Mouse (Mus musculus): ENCODE measurements around the gene 2510039O18Rik. TPM values are rescaled to one million over a fixed set of nuclear protein-coding genes. Genes with fewer than 3 reads are reported as not detected.

The 2510039O18Rik gene
- polyA plus RNA-seq, 1 experiment from 2014 or later: 16.5 TPM

DNA sequence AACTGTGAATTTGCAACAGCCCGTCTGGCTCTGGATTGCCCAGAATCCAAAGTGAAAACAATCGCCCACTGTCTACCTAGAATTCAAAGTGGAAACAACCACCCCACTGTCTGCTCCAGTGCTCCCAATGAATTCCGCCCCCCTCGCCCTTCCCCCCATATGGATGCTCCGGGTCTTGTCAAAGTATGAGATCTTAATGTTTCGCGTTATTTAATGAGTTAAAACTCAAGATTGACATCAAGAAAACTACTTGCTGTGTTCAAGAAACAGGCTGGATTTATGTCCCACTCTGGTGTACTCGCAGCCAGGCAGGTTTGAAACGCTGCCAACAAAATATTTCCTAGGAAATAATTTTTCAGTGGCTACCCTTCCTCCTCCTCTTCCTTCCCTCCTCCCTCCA, 584 bp upstream of the 2510039O18Rik start:
- peak overlapping the region; percentile 66 for H3K27ac ChIP-seq (ENCODE audit: low read length)
- ATAC-seq (no peak), DNase-seq (ENCODE audit: low spot score) (no peak)
- H3K4me3 ChIP-seq (ENCODE audit: low read depth, low read length): peak overlapping the region; percentile 91; the same call in 1 of the 2 replicates
- H3K36me3 ChIP-seq (ENCODE audit: insufficient read depth, low read length): peaks cover 14% of the 10 kb centered on the region
- 35% methylated on average over 9 of the region's 9 CpGs for WGBS
- H3K4me1 ChIP-seq (ENCODE audit: insufficient read depth, low read depth, low read length): peaks cover 12% of the 10 kb centered on the region; the same call in 1 of the 2 replicates
- TF ChIP-seq EP300 (IDR thresholded peaks at IDR 0.05) (no peak), CTCF (IDR thresholded peaks at IDR 0.05) (no peak)
- no peak overlapping the region for H3K9ac ChIP-seq (replicated peaks; ENCODE audit: low read depth)
- no peaks in the 10 kb centered on the region for H3K9me3 ChIP-seq (ENCODE audit: low read length)
- no peaks in the 10 kb centered on the region for H3K27me3 ChIP-seq (replicated peaks; ENCODE audit: insufficient read depth, low read length)
- H3K4me2 ChIP-seq (replicated peaks; ENCODE audit: low read depth, low read length): peak overlapping the region; percentile 98

- Histone ChIP-seq H3K4me3 (ENCODE audit: low read depth, low read length) (peak overlapping the region; percentile 91), H3K9me3 (ENCODE audit: low read length) (no peaks in the 10 kb centered on the region), H3K36me3 (ENCODE audit: insufficient read depth, low read length) (peaks cover 26% of the 10 kb centered on the region), H3K9ac (replicated peaks; ENCODE audit: low read depth) (peak overlapping the region; percentile 63), H3K27ac (ENCODE audit: low read length) (peak overlapping the region; percentile 85), H3K27me3 (replicated peaks; ENCODE audit: insufficient read depth, low read length) (no peaks in the 10 kb centered on the region), H3K4me1 (ENCODE audit: insufficient read depth, low read depth, low read length) (peaks cover 12% of the 10 kb centered on the region; the same call in 1 of the 2 replicates), H3K4me2 (replicated peaks; ENCODE audit: low read depth, low read length) (peak overlapping the region; percentile 98)
- ATAC-seq (peak; percentile 59), DNase-seq (ENCODE audit: low spot score) (peak; percentile 23)
- TF ChIP-seq EP300 (IDR thresholded peaks at IDR 0.05) (no peak), CTCF (IDR thresholded peaks at IDR 0.05) (no peak)
- WGBS: 5% methylated on average over 71 of the region's 88 CpGs
Measured at GRCm38 (mm10) chr4:147941045-147942020, 638 bp downstream of the 2510039O18Rik start.

- H3K27ac ChIP-seq (ENCODE audit: low read length): no peak overlapping the region
- no peaks in the 10 kb centered on the region for H3K27me3 ChIP-seq (replicated peaks; ENCODE audit: insufficient read depth, low read length)
- no peak for ATAC-seq
- peaks cover 12% of the 10 kb centered on the region; the same call in 1 of the 2 replicates for H3K4me1 ChIP-seq (ENCODE audit: insufficient read depth, low read depth, low read length)
- no peak overlapping the region for H3K4me2 ChIP-seq (replicated peaks; ENCODE audit: low read depth, low read length)
- TF ChIP-seq CTCF (IDR thresholded peaks at IDR 0.05) (no peak), EP300 (IDR thresholded peaks at IDR 0.05) (no peak)
- WGBS: 95% methylated on average over 1 of the region's 1 CpGs
- H3K9ac ChIP-seq (replicated peaks; ENCODE audit: low read depth): no peak overlapping the region
- no peak for DNase-seq (ENCODE audit: low spot score)
- no peaks in the 10 kb centered on the region for H3K9me3 ChIP-seq (ENCODE audit: low read length)
- H3K36me3 ChIP-seq (ENCODE audit: insufficient read depth, low read length): peaks cover 36% of the 10 kb centered on the region
- H3K4me3 ChIP-seq (ENCODE audit: low read depth, low read length): no peak overlapping the region
Measured at GRCm38 (mm10) chr4:147943005-147943404, 2.3 kb downstream of the 2510039O18Rik start.

DNA sequence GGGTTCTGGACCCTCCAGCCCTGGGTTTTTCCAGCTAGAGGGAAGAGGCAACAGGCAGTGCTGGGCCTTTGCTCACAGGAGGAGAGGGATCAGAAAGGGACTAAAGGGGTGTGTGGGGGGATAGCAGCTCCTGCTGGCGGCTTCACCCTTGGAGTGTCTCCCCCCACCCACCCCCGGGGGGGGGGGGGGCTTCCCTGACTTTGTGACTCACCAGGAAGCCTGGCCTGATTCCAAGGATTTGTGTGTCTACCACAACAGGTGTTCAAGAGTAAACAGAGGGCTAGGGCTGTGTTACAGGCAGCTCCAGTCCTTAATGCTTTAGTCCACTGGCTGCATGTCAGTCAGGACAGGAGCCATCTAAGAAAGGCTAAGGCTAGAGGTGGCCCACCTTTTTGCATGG, 6.8 kb downstream of the 2510039O18Rik start:
- H3K36me3 ChIP-seq (ENCODE audit: insufficient read depth, low read length): peaks cover 36% of the 10 kb centered on the region

DNA sequence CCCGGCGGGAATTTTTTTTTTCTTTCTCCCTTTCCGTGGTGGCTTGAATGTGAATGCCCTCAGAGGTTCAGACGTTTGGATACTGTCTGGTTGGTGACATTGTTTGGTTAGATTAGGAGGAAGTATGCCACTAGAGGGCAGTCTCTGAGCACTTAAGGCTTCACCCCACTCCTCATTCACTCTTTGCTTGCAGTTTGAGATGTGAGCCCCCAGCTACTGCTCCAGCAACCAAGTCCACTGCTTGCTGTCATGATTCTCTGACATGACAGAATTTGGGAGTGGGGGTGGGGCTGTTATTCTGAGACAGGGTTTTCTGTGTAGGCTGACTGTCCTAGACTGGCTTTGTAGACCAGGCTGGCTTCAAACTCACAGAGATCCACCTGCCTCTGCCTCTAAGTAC, 12.9 kb downstream of the 2510039O18Rik start:
- no peaks in the 10 kb centered on the region for H3K27me3 ChIP-seq (replicated peaks; ENCODE audit: insufficient read depth, low read length)
- no peaks in the 10 kb centered on the region for H3K4me1 ChIP-seq (ENCODE audit: insufficient read depth, low read depth, low read length)
- TF ChIP-seq EP300 (IDR thresholded peaks at IDR 0.05) (no peak), CTCF (IDR thresholded peaks at IDR 0.05) (peak; percentile 70)
- H3K27ac ChIP-seq (ENCODE audit: low read length): no peak overlapping the region
- ATAC-seq: no peak
- H3K36me3 ChIP-seq (ENCODE audit: insufficient read depth, low read length): no peaks in the 10 kb centered on the region
- no peak overlapping the region for H3K9ac ChIP-seq (replicated peaks; ENCODE audit: low read depth)
- H3K9me3 ChIP-seq (ENCODE audit: low read length): no peaks in the 10 kb centered on the region
- peak; percentile 58 for DNase-seq (ENCODE audit: low spot score)
- H3K4me2 ChIP-seq (replicated peaks; ENCODE audit: low read depth, low read length): no peak overlapping the region
- 8% methylated on average over 4 of the region's 4 CpGs for WGBS
- no peak overlapping the region for H3K4me3 ChIP-seq (ENCODE audit: low read depth, low read length)

More for the DNA sequence above, 6.8 kb downstream of the 2510039O18Rik start:
- no peaks in the 10 kb centered on the region for H3K4me1 ChIP-seq (ENCODE audit: insufficient read depth, low read depth, low read length)
- no peak overlapping the region for H3K4me2 ChIP-seq (replicated peaks; ENCODE audit: low read depth, low read length)
- no peak for TF ChIP-seq EP300 (IDR thresholded peaks at IDR 0.05)
- no peak for TF ChIP-seq CTCF (IDR thresholded peaks at IDR 0.05)
- H3K27ac ChIP-seq (ENCODE audit: low read length): no peak overlapping the region
- WGBS: 39% methylated on average over 2 of the region's 2 CpGs
- no peak overlapping the region for H3K9ac ChIP-seq (replicated peaks; ENCODE audit: low read depth)
- H3K4me3 ChIP-seq (ENCODE audit: low read depth, low read length): no peak overlapping the region
- no peaks in the 10 kb centered on the region for H3K27me3 ChIP-seq (replicated peaks; ENCODE audit: insufficient read depth, low read length)
- H3K9me3 ChIP-seq (ENCODE audit: low read length): no peaks in the 10 kb centered on the region
- ATAC-seq (no peak), DNase-seq (ENCODE audit: low spot score) (no peak)

GRCm38 (mm10) chr4:147957141-147957540, 16.4 kb downstream of the 2510039O18Rik start:
- Histone ChIP-seq H3K4me1 (ENCODE audit: insufficient read depth, low read depth, low read length) (no peaks in the 10 kb centered on the region), H3K27me3 (replicated peaks; ENCODE audit: insufficient read depth, low read length) (no peaks in the 10 kb centered on the region), H3K4me3 (ENCODE audit: low read depth, low read length) (no peak overlapping the region), H3K9ac (replicated peaks; ENCODE audit: low read depth) (no peak overlapping the region), H3K27ac (ENCODE audit: low read length) (no peak overlapping the region), H3K36me3 (ENCODE audit: insufficient read depth, low read length) (no peaks in the 10 kb centered on the region), H3K4me2 (replicated peaks; ENCODE audit: low read depth, low read length) (no peak overlapping the region), H3K9me3 (ENCODE audit: low read length) (no peaks in the 10 kb centered on the region)
- DNase-seq (ENCODE audit: low spot score) (no peak), ATAC-seq (no peak)
- TF ChIP-seq CTCF (IDR thresholded peaks at IDR 0.05) (no peak), EP300 (IDR thresholded peaks at IDR 0.05) (no peak)
- 37% methylated on average over 11 of the region's 11 CpGs for WGBS

Data from lung, postnatal 0 days (tissue).